Mouse (Mus musculus) kidney, adult 2 months (tissue): ENCODE data around the gene Rdm1.

ENCODE experiments used
- CTCF ChIP-seq: fragments of 200-500 bp; conservative IDR thresholded peaks from 2 replicates; pipeline ENCODE4 v1.5.1; 2011; ENCODE audit warnings: low read depth, mild to moderate bottlenecking, control low read depth, low read length, moderate library complexity, mixed read lengths; ENCODE audit not compliant: insufficient read depth, insufficient read length
- POLR2A ChIP-seq: fragments of 200-500 bp; IDR thresholded peaks from one replicate; pipeline ENCODE4 v1.6.1; 2011; ENCODE audit warnings: low read depth, low read length, control low read depth

DNA sequence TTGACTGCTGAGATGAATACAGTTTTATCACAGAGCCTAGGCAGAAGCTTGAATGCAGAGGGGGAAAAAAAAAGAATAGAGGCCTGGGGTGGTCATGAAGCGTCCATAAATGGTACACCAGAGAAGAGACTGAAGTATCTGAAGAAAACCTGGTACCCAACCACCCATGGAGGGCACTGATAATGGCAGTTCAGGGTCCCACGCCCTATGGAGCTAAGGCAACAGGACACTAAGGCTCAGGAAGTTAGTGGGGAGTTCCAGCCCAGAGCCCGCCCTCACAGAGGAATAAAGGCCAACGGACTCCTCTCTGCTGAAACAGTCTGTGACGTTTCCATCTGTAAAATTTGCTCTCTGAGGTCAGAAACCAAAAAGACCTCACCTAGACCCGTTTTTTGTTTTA is 11.6 kb upstream of the Rdm1 start:
- no peak for TF ChIP-seq POLR2A
- TF ChIP-seq CTCF = no peak
